Mouse (Mus musculus): Measurements from ENCODE around the gene Ankrd9. TPM values are rescaled to one million over a fixed set of nuclear protein-coding genes. Genes with fewer than 3 reads are reported as not detected.

Ankrd9 gene
- polyA plus RNA-seq, 1 experiment from 2014 or later, result 22.7 TPM

GRCm38 (mm10) chr12:111004142-111004541 lies 25.3 kb upstream of the Ankrd9 start:
- Histone ChIP-seq H3K27me3 (replicated peaks) (no peaks in the 10 kb centered on the region), H3K9ac (no peak overlapping the region), H3K4me3 (replicated peaks) (no peak overlapping the region), H3K27ac (no peak overlapping the region), H3K4me1 (replicated peaks) (peaks cover 37% of the 10 kb centered on the region), H3K9me3 (no peaks in the 10 kb centered on the region), H3K36me3 (no peaks in the 10 kb centered on the region), H3K4me2 (replicated peaks) (no peak overlapping the region)
- 68% methylated on average over 9 of the region's 9 CpGs for WGBS
- no peak for ATAC-seq

GRCm38 (mm10) chr12:111000956-111001355 lies 22.1 kb upstream of the Ankrd9 start:
- H3K27me3 ChIP-seq (replicated peaks), result no peaks in the 10 kb centered on the region
- WGBS, result 93% methylated on average over 7 of the region's 7 CpGs

GRCm38 (mm10) chr12:110999820-111000219 lies 21.0 kb upstream of the Ankrd9 start:
- no peak for ATAC-seq
- 80% methylated on average over 2 of the region's 2 CpGs for WGBS
- Histone ChIP-seq H3K4me2 (replicated peaks) (no peak overlapping the region), H3K27ac (no peak overlapping the region), H3K27me3 (replicated peaks) (no peaks in the 10 kb centered on the region), H3K9ac (no peak overlapping the region), H3K4me1 (replicated peaks) (no peaks in the 10 kb centered on the region), H3K36me3 (no peaks in the 10 kb centered on the region), H3K4me3 (replicated peaks) (no peak overlapping the region), H3K9me3 (no peaks in the 10 kb centered on the region)

More at GRCm38 (mm10) chr12:111000956-111001355, 22.1 kb upstream of the Ankrd9 start:
- no peak overlapping the region for H3K9ac ChIP-seq
- H3K36me3 ChIP-seq, result no peaks in the 10 kb centered on the region
- H3K9me3 ChIP-seq, result no peaks in the 10 kb centered on the region
- no peak overlapping the region for H3K4me3 ChIP-seq (replicated peaks)
- H3K27ac ChIP-seq, result no peak overlapping the region
- no peak for ATAC-seq
- H3K4me1 ChIP-seq (replicated peaks), result peaks cover 7% of the 10 kb centered on the region
- H3K4me2 ChIP-seq (replicated peaks), result no peak overlapping the region

GRCm38 (mm10) chr12:110998092-110998491 lies 19.3 kb upstream of the Ankrd9 start:
- ATAC-seq, result no peak
- Histone ChIP-seq H3K9me3 (no peaks in the 10 kb centered on the region), H3K4me1 (replicated peaks) (peaks cover 2% of the 10 kb centered on the region; the same call in 1 of the 2 replicates), H3K4me2 (replicated peaks) (no peak overlapping the region), H3K9ac (no peak overlapping the region), H3K27me3 (replicated peaks) (no peaks in the 10 kb centered on the region), H3K27ac (no peak overlapping the region), H3K36me3 (no peaks in the 10 kb centered on the region), H3K4me3 (replicated peaks) (no peak overlapping the region)
- WGBS, result 96% methylated on average over 11 of the region's 11 CpGs

- no peak overlapping the region for H3K4me2 ChIP-seq (replicated peaks)
- H3K4me3 ChIP-seq (replicated peaks), result no peak overlapping the region
- no peaks in the 10 kb centered on the region for H3K36me3 ChIP-seq
- no peak for ATAC-seq
- H3K9ac ChIP-seq, result no peak overlapping the region
- no peaks in the 10 kb centered on the region for H3K9me3 ChIP-seq
- H3K27me3 ChIP-seq (replicated peaks), result no peaks in the 10 kb centered on the region
- peaks cover 18% of the 10 kb centered on the region for H3K4me1 ChIP-seq (replicated peaks)
- 35% methylated on average over 12 of the region's 12 CpGs for WGBS
- H3K27ac ChIP-seq, result no peak overlapping the region
Measured at GRCm38 (mm10) chr12:110994666-110995065, 15.8 kb upstream of the Ankrd9 start.

GRCm38 (mm10) chr12:110993226-110993625 lies 14.4 kb upstream of the Ankrd9 start:
- Histone ChIP-seq H3K9ac (no peak overlapping the region), H3K9me3 (no peaks in the 10 kb centered on the region), H3K27me3 (replicated peaks) (no peaks in the 10 kb centered on the region), H3K4me2 (replicated peaks) (no peak overlapping the region), H3K4me1 (replicated peaks) (peaks cover 18% of the 10 kb centered on the region), H3K4me3 (replicated peaks) (no peak overlapping the region), H3K27ac (peak overlapping the region; percentile 49; the same call in 1 of the 2 replicates), H3K36me3 (no peaks in the 10 kb centered on the region)
- 72% methylated on average over 3 of the region's 3 CpGs for WGBS
- no peak for ATAC-seq

GRCm38 (mm10) chr12:110992771-110993170 lies 13.9 kb upstream of the Ankrd9 start:
- H3K4me1 ChIP-seq (replicated peaks), result peaks cover 18% of the 10 kb centered on the region
- H3K27ac ChIP-seq, result peak overlapping the region; percentile 49; the same call in 1 of the 2 replicates
- peak overlapping the region; percentile 81 for H3K4me2 ChIP-seq (replicated peaks)
- ATAC-seq, result no peak
- H3K4me3 ChIP-seq (replicated peaks), result peak overlapping the region; percentile 48
- no peaks in the 10 kb centered on the region for H3K27me3 ChIP-seq (replicated peaks)
- no peaks in the 10 kb centered on the region for H3K9me3 ChIP-seq
- no peaks in the 10 kb centered on the region for H3K36me3 ChIP-seq
- WGBS, result 75% methylated on average over 12 of the region's 12 CpGs
- 0 out of 2 replicates have a peak overlapping the region, but pooled peaks have one; percentile 42 for H3K9ac ChIP-seq

- H3K9ac ChIP-seq, result peak overlapping the region; percentile 42
- ATAC-seq, result peak; percentile 94
- H3K4me1 ChIP-seq (replicated peaks), result peaks cover 18% of the 10 kb centered on the region
- under 1% methylated on average over 24 of the region's 24 CpGs for WGBS
- no peaks in the 10 kb centered on the region for H3K27me3 ChIP-seq (replicated peaks)
- H3K4me2 ChIP-seq (replicated peaks), result peak overlapping the region; percentile 81
- H3K4me3 ChIP-seq (replicated peaks), result peak overlapping the region; percentile 48
- no peaks in the 10 kb centered on the region for H3K9me3 ChIP-seq
- H3K27ac ChIP-seq, result peak overlapping the region; percentile 75
- H3K36me3 ChIP-seq, result no peaks in the 10 kb centered on the region
Measured at GRCm38 (mm10) chr12:110992128-110992553, 13.3 kb upstream of the Ankrd9 start.

- H3K4me1 ChIP-seq (replicated peaks), result peaks cover 18% of the 10 kb centered on the region
- 5% methylated on average over 23 of the region's 23 CpGs for WGBS
- peak overlapping the region; percentile 75 for H3K27ac ChIP-seq
- peak; percentile 88 for ATAC-seq
- H3K9ac ChIP-seq, result peak overlapping the region; percentile 42
- H3K4me2 ChIP-seq (replicated peaks), result peak overlapping the region; percentile 81
- H3K27me3 ChIP-seq (replicated peaks), result no peaks in the 10 kb centered on the region
- H3K9me3 ChIP-seq, result no peaks in the 10 kb centered on the region
- H3K4me3 ChIP-seq (replicated peaks), result peak overlapping the region; percentile 48
- no peaks in the 10 kb centered on the region for H3K36me3 ChIP-seq
Measured at GRCm38 (mm10) chr12:110991361-110992127, 12.7 kb upstream of the Ankrd9 start.

GRCm38 (mm10) chr12:110990500-110990899 lies 11.7 kb upstream of the Ankrd9 start:
- Histone ChIP-seq H3K27me3 (replicated peaks) (no peaks in the 10 kb centered on the region), H3K36me3 (no peaks in the 10 kb centered on the region), H3K4me2 (replicated peaks) (no peak overlapping the region), H3K4me1 (replicated peaks) (peaks cover 18% of the 10 kb centered on the region), H3K4me3 (replicated peaks) (no peak overlapping the region), H3K27ac (no peak overlapping the region), H3K9ac (no peak overlapping the region), H3K9me3 (no peaks in the 10 kb centered on the region)
- no peak for ATAC-seq
- 82% methylated on average over 7 of the region's 7 CpGs for WGBS

- Histone ChIP-seq H3K9me3 (no peaks in the 10 kb centered on the region), H3K4me1 (replicated peaks) (peaks cover 26% of the 10 kb centered on the region), H3K4me2 (replicated peaks) (no peak overlapping the region), H3K4me3 (replicated peaks) (no peak overlapping the region), H3K27me3 (replicated peaks) (no peaks in the 10 kb centered on the region), H3K27ac (no peak overlapping the region), H3K9ac (no peak overlapping the region), H3K36me3 (no peaks in the 10 kb centered on the region)
- WGBS, result 88% methylated on average over 3 of the region's 3 CpGs
- ATAC-seq, result no peak
Measured at GRCm38 (mm10) chr12:110989409-110989808, 10.6 kb upstream of the Ankrd9 start.

- no peaks in the 10 kb centered on the region for H3K27me3 ChIP-seq (replicated peaks)
- H3K27ac ChIP-seq, result no peak overlapping the region
- no peaks in the 10 kb centered on the region for H3K9me3 ChIP-seq
- H3K36me3 ChIP-seq, result no peaks in the 10 kb centered on the region
- H3K4me1 ChIP-seq (replicated peaks), result peaks cover 21% of the 10 kb centered on the region
- 87% methylated on average over 11 of the region's 11 CpGs for WGBS
- H3K4me3 ChIP-seq (replicated peaks), result no peak overlapping the region
- H3K4me2 ChIP-seq (replicated peaks), result no peak overlapping the region
- H3K9ac ChIP-seq, result no peak overlapping the region
- ATAC-seq, result no peak
Measured at GRCm38 (mm10) chr12:110986536-110987425, 7.9 kb upstream of the Ankrd9 start.
